Mouse (Mus musculus) C2C12 (cell line): ENCODE results near the gene Adam10.

Experiments
- CEBPB ChIP-seq: IDR thresholded peaks from one replicate; pipeline ENCODE4 v1.6.1; 2011; ENCODE audit warnings: low read depth, mild to moderate bottlenecking, control low read depth, moderate library complexity
- CTCF ChIP-seq: IDR thresholded peaks from one replicate; pipeline ENCODE4 v1.5.1; 2011; ENCODE audit not compliant: control insufficient read depth, insufficient read depth, insufficient read length
- FOSL1 ChIP-seq: IDR thresholded peaks from one replicate; pipeline ENCODE4 v1.8.0; 2011; ENCODE audit warnings: mild to moderate bottlenecking, low read length; ENCODE audit not compliant: poor library complexity, insufficient read depth, severe bottlenecking
- MAX ChIP-seq: IDR thresholded peaks from one replicate; pipeline ENCODE4 v1.6.1; 2011; ENCODE audit warnings: mild to moderate bottlenecking, control low read depth
- MYOD1 ChIP-seq: IDR thresholded peaks from one replicate; pipeline ENCODE4 v1.6.1; 2011; ENCODE audit warnings: low read depth; ENCODE audit not compliant: control insufficient read depth, insufficient read length
- MYOG ChIP-seq: IDR thresholded peaks from one replicate; pipeline ENCODE4 v1.6.1; 2011; ENCODE audit not compliant: control insufficient read depth, insufficient read length; ENCODE audit errors: extremely low read depth
- USF1 ChIP-seq: IDR thresholded peaks from one replicate; pipeline ENCODE4 v1.6.1; 2011; ENCODE audit warnings: low read depth, mild to moderate bottlenecking, control low read depth, moderate library complexity

- TF ChIP-seq CTCF (no peak), CEBPB (no peak), USF1 (no peak), MYOD1 (no peak), MYOG (no peak), MAX (no peak), FOSL1 (no peak)
These were observed 16.9 kb downstream of the Adam10 start for GRCm38 (mm10) chr9:70695723-70696122.
